Mouse (Mus musculus): ENCODE data around the gene Met.

GRCm38 (mm10) chr6:17451305-17451704, 12.3 kb upstream of the Met start:
- no peak for TF ChIP-seq CTCF (IDR thresholded peaks at IDR 0.05; ENCODE audit: extremely low read depth, insufficient read length, insufficient replicate concordance, low read depth, low read length)
- no peak for TF ChIP-seq POLR2A (IDR thresholded peaks at IDR 0.05; ENCODE audit: low read depth, low read length)
